Mouse (Mus musculus) mesoderm, embryonic 11.5 days (tissue): ENCODE data around the gene Gnpat.

Experiments
- DNase-seq: peaks from one replicate; pipeline ENCODE4 v3.0.0-alpha.2; 2012; ENCODE audit warnings: low read depth, low spot score

The Gnpat gene

DNA sequence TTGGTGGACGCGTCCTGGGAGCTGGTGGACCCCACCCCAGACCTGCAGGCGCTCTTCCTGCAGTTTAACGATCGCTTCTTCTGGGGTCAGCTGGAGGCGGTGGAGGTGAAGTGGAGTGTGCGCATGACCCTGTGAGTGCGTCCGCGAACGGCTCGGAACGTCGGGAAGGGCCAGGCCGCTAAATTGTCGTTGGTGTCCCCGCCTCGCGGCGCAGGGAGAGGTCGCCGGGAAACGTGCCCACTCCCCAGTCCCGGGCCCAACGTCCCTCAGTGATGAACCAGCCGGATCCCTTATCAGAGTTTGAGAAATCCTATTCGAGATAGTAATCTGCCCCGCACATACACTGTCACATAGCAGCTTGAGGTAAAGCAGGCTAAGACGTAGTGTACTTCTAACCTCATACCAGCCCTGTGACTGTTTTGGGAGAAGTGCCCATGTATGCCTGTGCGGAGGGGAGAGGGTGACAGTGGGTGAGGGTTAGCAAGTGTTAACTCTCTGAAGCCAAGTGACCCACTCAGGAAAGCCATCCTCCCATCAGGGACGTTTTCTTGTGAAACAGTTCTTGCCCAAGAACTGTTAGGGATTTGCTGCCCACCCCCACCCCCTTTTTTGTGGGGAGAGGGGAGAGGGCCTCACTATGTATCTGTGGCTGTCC is 35.5 kb downstream of the Gnpat start:
- no peak for DNase-seq

DNA sequence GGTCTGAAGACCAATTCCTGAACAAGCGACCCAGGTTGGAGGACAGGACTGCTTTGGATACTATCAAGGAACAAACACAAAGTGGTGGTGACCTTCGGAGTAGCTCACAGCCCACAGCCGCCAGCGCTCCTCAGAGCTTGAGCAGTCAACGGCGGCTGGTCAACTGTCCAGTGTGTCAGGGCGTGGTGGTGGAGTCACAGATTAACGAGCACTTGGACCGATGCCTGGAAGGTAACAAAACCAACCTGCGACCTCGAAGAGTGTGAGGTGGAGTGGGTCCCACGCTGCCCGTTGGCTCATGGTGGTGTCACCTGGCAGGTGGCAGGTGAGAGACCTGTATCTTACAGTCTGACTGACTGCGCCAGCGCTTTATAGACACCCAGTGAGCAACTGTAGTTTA is 40.4 kb downstream of the Gnpat start:
- DNase-seq = no peak

DNA sequence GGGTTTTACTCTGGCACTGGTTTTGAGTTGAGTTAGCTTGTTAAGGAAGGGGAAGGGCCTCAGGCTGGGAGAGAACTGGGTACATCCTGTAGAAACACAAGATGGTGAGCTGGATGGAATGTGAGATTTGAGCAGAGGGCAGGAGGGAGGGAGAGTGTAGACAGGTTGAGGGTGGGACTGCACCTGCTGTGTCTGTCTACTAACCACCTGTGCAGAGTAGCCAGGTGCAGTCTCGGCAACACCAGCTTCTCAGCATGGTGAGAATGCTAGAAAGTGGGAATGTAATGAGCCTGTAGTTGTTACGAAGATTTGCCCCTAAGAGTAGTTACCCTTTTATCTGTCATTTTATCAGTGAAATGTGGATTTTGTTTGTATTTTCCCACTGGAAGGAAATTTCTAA is 42.6 kb downstream of the Gnpat start:
- DNase-seq = no peak

DNA sequence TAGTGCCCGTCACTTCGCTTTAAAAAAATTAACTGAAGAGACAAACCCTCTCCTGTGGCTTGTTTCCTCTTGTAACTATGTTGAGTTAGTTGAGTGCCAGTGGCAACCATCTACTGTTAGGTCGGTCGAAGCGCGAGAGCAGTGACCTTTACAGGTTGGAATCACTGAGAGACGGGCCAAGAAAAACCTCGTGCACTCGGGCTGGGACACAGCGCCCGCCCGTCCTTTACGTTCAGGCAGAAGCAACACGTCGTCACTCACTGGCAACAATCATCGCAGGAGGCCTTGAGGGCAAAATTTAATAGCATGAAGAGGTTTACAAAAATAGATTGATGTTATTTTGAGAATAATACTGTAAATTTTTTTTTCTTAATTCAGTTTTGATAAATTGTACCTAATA is 47.1 kb downstream of the Gnpat start:
- DNase-seq = no peak

DNA sequence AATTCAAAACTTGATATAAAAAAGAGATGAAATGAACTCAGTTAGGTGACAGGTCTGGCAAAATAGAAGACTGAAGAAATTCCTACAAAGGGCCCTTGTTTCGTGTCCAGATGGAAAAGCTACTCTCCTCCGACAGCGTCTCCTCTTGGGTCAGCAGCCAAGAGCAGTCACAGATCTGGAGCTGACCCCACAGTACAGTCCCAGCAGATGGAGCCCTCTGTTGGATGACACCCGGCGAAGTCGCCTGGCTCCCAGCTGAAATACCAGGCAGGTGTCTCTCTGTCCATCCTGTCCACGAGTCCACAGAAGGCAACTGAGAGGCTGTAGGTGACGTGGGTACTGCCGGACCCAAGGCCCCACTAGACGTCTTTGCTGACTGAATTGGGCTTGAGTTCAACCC is 47.5 kb downstream of the Gnpat start:
- DNase-seq = no peak

DNA sequence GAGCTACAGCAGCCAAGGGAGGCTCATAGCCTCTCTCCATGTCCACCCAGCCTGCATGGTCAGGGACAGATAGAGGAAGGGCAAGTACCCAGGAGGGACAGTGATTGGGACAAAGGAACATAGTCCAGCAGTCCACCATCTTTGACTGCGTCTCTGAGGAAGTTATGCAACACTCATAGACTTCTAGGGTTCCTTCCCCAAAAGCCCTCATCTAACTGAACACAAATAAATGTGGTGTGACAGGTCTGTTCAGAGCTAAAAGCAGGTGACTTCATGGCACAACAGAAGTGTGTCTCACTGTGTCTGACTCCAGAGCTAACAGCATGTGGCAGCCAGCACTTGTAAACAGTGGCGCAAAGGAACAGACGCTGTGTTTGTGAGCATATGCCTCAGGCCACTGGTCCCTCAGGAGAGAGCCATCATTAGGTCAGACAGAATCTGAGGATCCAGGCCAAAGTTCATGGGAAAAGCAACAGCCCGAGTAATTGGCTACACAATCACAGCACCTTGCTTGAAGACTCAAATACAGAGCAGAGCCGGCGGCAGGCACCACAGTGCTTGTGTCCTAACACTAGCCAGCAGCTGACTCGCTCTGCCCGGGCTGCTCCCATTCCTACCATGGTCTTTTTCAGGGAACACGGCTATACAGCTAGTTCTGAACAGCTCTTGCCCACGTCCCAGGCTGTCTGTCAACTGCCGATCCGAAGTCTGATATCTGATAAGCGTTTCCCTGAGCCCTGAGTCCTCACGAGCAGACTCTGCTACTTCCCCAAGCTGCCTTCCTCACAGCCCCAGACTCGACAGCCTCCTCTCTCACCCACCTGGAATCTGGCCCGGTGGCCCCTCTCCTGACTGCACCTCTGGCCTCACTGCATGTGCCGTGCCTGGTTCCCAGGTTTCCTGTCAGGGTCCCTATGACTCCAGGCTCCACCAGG is 49.4 kb downstream of the Gnpat start:
- DNase-seq = no peak

DNA sequence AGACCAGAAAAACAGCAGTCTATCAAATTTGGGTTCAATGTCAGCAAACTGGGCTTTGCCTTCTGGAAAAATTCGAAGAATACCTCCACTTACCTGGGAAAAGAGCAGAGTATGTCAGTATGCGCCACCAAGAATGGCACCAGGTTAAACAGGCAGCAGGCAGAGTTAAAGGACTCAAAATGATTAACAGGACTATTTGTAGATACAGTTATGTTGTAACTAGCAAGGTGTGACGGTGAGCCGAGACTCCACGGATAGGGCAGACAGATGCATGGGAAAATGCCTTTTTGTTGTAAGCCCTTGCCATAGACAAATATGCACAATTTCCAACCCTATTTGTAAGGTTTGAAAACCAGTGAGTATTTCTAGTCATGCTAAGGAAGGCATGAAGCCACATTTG is 51.2 kb downstream of the Gnpat start:
- no peak for DNase-seq

DNA sequence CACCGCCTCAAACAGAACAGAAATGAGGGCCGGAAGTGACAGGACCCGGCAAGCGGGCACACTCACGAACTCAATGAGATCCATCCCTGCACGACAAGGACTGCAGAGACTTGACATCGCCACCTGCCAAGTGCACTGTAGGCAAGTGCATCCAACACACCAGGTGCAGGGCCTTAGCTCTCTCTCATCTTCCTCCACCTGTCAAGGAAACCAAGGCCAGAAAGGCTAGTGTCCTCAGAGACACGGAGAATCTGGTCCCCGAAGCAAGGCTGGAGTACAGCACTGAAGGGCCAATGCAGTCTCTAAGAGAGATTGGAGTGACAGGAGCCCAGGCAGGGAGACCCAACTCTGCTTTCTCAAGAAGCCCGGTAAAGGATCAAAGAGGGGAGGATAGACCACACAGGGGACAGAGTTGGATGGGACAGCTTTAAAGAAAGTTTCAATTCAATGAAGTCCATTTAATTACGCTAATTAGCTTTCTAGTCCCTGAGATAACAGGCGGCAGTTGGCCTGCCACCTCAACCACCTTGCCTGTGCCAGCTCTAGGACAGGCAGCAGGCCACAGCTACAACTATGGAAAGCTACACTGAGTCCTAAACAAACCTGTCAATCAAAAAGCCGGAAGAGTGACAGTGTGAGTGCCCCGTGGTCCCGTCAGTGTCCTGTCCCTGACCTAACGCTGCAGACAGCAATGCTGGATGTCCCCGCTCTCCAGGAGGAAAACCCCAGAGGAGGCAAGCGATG is 55.1 kb downstream of the Gnpat start:
- DNase-seq = no peak

DNA sequence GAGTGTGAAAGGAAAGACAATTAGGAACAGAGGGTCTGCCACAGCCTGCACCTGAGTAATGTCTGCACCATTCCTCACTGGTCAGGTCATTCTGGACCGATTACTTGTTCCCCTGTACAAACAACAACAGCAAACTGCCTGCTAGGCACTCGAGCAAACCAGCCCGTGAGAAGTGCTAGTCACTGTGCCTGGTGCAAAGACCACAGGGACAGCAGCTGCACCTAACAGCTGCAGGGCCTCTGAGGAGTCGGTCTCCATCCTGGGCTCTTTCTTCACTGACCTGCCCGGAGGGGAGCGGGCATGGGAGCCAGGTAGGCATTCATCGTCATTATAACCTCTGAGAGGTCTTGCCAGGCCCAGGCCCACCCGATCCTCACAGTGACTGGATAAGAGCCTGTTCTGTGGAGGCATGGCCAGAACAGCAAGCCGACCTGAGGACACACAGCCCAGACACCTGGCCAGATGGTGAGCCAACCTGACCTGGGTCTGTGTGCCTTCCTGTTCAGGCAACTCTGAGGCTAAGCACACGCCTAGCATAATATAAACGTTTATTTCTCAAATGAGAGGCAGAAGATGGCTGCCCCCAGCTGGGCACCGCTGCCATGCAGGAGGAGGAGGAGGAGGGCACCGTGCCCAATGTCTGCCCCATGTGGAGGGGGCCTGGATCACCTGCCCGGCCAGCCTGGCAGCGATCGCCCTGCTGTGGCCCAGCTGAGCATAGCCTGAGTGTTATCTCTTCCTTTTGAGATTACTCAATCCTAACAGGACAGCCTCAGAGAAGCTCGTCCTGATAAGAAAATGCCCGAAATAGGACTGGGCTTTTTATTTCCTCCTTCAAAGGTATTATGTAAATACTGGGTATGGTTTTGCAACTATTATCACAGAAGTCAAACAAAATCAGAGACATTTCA is 58.8 kb downstream of the Gnpat start:
- no peak for DNase-seq

DNA sequence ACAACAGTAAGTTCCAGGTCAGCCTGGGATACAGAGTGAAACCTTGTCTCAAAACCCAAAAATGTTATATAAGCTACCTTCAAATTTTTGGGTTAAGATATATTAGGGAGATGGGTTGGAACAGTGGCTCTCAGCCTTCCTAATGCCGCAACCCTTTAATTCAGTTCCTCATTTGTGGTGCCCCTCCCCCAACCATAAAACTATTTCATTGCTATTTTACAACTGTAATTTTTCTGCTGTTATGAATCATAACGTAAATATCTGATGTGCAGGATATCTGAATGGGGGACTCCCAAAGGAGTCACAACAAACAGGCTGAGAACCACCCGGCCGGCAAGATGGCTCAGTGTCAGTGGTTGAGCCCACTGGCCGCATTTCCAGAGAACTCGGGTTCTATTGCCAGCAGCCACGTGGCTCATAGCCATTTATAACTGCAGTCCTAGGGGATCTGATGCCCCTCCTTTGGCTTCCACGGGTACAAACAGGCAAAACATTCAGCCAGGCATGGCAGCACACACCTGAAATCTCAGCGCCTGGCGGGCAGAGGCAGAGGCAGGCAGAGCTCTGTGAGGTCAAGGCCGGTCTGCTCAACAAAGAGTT is 59.8 kb downstream of the Gnpat start:
- DNase-seq = no peak

DNA sequence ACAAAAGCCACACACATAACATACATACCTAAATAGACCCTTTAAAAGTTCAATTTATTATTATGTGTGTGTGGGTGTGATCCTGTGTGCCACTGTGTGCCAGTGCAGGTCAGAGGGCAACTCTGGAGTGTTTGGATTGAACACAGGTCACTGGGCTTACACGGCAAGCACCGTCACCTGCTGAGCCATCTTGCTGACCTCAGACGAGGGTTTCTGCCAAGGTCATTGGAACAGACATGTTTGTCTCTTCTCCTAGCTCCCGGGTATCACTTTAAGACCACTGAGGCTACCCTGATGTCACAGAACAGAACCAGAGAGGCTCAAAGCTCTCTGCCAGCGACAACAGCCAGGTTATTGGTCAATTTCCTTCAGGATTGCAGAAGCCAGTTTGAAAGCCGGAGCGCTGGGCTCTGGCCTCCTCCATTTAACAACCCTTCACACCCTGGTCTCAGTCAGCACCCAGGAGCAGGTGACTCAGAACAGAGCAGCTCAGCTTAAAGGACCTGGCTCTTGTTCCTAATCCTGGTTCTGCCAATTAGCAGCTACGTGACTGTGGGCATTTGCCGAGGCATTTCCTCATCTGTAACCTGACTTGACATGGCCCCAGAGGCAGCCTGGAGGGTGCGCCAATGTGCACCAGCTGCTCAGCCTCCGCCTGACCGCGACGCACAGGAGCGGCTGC is 61.3 kb downstream of the Gnpat start:
- no peak for DNase-seq

DNA sequence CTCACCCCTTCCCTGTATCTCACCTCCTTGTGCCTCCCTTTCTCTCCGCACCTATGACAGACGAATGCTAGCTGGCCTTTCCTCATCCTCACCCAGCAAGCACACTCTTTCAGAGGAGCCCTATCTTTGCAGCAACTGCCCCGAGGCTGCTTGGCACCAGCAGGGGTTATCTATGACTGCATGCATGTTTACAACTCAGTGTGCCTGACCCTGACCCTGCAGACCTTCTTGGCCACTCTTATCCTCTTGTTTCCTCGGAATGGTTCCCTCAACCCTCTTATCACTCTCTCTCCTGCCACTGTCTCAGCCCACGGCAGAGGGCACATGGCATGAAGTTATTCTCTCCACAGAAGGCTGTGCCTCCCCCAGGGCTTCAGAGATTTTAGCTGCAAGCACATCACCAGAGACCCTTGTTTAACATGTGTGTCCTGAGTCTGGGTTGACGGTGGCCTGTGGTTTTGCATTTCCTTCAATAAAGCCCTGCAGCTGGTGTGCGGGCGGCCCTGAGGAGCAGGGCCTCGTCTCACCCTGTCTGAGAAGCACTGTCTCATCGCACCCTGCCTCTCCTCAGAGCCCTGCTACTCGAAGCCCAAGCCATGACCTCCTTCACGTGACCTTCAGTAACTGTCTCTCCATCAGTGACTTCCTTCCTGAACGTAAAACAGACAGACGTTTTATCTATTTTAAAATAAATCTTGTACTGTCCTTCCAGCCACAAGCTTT is 62.9 kb downstream of the Gnpat start:
- no peak for DNase-seq

DNA sequence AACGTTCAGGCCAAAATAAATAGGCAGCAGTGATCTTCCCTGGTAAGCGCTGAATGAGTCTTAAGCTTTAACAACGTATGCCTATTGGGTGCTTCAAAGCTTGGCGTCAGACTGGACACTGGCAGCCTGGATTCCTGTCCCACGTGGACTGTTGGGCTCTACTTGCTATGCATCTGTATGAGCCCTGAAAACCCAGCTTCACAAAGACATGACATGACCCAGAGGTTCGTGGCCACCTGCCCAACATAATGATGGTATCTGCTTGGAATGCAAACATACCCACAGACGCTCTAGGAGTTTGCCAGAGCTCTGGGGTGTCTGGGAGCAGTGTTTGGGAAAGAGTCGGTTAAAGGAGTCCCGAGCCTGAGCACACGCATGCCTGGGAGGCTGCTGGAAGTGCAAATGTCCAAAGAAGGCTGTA is 63.5 kb downstream of the Gnpat start:
- DNase-seq = no peak

DNA sequence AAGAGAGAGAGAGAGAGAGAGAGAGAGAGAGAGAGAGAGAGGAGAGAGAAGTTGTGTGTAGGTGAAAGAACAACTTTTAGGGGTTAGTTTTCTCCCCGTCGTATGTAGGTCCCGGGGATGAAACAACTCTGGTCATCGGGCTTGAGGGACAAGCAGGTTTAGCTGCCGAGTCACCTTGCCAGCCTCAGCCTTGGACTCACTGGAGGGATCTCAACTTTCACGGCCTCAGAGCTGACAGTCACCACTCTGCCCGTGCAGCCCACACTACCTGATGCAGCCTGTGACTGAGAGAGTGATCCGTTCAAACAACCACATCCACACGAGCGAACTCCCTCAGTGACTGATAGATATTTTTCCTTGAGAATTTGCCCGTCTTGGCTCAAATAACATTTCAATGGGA is 66.2 kb downstream of the Gnpat start:
- no peak for DNase-seq

DNA sequence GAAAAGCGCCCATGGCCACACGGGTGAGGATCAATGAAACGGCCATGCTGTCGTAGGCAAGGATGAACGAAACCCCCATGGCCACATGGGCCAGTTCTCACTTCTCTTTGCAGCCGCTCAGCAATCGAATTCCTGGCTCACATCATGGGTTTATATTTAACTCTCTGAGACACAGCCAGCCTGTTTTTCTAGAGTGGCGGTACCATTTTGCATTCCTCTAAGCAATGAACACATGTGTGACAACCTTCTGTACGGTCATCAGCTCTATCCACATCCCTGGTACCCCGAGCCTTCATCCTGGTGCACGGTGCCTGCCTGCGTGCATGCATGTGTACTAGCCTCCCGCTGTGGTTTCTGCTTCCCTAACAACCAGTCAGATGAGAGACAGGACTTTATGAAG is 67.3 kb downstream of the Gnpat start:
- no peak for DNase-seq

DNA sequence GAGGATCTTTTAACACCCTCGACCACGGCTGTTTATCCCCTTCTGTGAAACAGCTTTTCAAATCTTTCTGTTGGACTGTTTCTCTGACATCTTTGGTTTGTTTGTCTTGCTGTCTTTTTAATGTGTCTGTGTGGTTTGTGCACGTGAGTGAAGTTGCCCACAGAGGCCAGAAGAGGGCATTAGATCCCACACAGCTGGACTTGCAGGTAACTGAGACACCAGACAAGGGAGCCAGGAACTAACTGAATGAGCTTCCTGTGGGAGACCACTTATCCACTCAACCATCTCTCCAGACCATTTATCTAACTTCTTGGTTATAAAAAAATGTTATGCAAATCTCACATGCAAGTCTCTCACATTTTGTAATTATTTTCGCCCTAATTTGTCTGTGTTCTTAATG is 67.8 kb downstream of the Gnpat start:
- DNase-seq = no peak

DNA sequence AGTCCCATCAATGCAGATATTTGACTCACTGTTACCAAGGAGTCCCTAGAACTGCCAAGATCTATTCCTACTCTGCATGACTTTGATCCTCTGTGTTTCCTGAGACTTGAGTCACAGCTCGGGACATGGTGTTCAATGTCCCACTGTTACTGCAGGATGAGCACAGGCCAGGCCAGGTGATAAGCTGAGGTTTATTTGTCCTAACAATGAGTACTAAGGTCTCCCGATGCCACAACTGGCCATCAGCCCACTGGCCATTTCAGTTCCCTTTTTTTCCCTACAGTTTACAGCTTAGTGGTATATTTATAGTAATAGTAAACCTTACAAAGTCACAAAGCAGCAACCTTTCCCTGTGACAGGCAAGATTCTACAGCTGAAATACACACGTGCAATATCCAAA is 69.6 kb downstream of the Gnpat start:
- DNase-seq = no peak

DNA sequence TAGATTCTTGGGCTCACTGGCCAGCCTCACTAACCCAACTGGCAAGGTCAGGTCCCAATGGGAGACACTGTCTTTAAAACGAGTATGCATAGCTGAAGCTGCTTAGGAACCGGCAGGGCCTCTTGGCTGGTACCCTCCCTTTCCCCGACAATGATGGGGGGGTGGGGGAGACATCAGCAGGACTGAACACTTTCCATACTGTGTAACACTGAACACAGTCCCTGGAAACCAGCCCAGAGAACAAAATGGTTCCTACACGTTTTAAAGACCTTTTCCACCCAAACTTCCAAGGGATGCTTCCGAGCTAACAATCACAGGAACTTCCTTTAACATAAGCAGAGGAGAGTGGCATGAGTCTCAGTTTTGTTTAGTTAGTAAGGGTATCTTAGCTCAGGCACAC is 72.3 kb downstream of the Gnpat start:
- DNase-seq = no peak

DNA sequence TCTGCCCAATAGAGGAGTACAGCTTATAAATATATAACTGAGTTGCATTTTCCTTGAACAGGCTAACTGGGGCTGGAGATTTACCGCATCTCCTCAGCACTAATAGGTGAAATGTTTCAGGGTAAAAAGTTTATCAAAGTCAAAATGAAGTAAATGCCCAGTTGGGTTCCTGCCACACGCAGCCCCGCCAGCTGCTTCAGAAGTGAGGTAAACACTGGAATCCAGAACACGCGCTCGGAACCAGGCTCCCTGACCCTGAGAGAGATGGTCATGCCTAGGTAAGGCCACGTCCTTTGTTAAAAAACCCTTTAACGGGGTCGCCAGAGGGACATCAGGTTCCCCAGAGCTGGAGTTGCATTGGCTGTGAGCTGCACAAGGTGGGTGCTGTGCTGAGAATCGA is 73.9 kb downstream of the Gnpat start:
- no peak for DNase-seq

DNA sequence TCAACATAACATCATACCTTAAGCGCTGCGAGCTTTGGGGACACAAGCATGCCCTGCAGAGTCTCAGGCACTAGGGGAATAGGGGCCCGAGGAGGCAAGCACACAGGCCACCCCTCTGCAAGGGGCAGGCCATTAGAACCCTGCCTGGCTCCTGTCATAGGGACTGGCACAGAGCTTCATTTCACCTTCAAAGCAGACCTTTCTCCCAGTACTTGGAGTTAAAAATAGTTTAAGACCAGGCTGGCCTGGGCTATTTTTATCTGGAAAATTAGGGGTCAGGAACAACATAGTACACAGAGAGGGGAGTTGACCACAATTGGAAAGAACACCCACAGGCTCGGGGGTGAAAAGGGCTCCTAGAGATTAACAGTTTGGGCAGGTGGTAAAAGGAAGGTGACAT is 74.5 kb downstream of the Gnpat start:
- DNase-seq = no peak
